Mouse (Mus musculus) adrenal gland (tissue): ENCODE measurements at regions not wholly inside any gene's neighbourhood (a gene's known extent, or its start where the extent isn't known, plus 50 kb on each side); places are given as distances from the start of the nearest gene placed in this dataset.

ENCODE experiments used
- intact Hi-C: fragments of 180-260 bp; cut with DNase I; formaldehyde crosslinking; loops from one replicate; pipeline ENCODE4 v1.15.1; 2025

DNA sequence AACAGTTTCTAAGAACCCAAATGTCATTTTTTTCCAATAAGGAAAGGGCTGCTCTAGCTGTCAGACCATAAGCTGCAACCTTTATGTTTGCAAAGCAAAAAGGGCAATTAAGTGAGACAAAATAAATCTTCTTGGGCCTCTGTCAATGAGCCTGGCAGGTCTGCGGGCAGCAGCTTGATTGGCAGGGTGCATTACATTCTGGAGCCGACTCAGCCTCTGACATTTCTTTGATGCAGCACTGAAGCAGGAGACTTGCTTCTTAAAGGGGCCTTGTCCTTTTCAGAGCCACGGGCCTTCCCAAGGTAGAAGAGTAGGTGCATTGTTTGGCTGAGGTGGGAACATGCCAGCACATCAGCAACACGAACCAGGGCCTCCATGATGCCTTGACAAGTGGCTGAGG lies 190.2 kb upstream of the Kdm8 start:
- intact Hi-C loops: no loop called here

DNA sequence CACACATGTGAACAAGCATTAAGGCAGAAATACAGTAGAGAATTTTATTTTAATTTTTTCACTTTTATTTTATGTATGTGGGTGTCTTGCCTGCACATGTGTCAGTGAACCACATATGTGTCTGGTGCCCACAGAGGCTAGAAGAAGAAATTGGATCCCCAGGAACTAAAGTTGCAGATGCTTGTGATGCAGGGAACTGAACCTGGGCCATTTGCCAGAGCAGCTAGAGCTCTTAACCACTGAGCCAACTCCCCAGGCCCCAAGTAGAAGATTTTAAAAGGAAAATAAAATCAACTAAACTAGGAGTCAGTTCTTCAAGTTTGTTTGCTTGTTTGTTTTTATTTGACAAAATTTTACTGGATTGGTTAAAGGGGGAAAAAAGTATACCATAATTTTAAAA lies 185.5 kb upstream of the Kdm8 start:
- intact Hi-C loops: no loop called here

- intact Hi-C loops: no loop called here
Measured at GRCm38 (mm10) chr7:125262133-125262532, 182.3 kb upstream of the Kdm8 start.

- intact Hi-C loops: no loop called here
Measured at GRCm38 (mm10) chr7:125262672-125263365, 181.7 kb upstream of the Kdm8 start.

GRCm38 (mm10) chr7:125263756-125264155 lies 180.7 kb upstream of the Kdm8 start:
- intact Hi-C loops: no loop called here

DNA sequence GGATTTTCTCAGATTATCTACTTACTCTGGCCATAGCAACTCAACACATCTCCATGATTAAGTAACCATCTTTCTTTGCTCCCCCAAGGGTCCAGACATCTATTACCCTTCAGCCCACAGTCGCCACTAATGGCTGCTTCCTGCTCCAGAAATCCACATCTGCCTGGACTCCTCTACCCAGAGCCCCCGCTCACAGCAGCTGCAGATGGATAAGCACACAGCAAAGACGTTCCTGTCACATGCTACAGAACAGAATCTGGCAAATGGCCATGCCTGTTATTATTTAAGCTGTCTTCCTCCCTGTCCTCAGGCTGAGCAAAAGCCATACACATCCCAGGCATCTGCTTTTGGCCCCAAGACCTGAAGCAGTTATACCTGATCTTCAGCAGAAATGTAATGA lies 173.8 kb upstream of the Kdm8 start:
- intact Hi-C loops: no loop called here

GRCm38 (mm10) chr7:125271356-125271755 lies 173.1 kb upstream of the Kdm8 start:
- intact Hi-C loops: no loop called here

DNA sequence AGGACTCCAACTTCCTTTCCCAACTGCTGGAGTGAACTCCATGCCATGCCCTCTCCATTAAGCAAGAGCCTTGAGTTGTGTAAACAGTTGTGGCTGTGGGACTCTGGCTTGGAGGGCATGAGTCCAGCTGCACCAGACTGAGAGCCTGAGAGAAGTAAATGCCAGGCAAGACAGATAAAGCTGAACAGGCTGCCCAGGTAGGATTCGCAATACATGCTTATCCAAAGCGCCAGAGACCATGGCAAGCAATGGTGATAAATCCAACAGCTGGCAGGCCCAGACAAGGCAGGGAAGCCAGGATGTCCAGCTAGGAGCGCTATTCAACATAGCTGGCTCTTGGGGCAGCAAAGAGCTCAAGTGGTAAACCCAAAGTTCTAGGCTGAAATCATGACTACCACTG lies 163.1 kb upstream of the Kdm8 start:
- intact Hi-C loops: no loop called here

- intact Hi-C loops: no loop called here
Measured at GRCm38 (mm10) chr7:125295226-125295625, 149.2 kb upstream of the Kdm8 start.

DNA sequence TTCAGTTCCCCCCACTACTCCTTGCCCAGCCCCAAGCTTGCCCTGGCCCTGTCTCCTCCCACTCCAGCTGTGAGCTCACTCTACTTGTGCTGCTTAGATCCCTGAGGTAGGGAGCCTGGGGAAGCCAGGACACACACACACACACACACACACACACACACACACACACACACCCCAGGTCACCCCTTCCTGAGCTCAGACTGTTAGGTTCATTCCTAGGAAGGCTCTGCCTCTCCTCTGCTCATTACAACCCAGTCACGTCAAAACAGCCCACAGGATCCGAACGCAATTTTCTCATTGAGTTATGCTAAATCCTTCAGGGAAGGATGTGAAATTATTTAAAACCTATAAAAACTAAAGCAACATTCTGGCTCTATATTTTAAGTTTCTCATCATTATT lies 136.0 kb upstream of the Kdm8 start:
- intact Hi-C loops: no loop called here

DNA sequence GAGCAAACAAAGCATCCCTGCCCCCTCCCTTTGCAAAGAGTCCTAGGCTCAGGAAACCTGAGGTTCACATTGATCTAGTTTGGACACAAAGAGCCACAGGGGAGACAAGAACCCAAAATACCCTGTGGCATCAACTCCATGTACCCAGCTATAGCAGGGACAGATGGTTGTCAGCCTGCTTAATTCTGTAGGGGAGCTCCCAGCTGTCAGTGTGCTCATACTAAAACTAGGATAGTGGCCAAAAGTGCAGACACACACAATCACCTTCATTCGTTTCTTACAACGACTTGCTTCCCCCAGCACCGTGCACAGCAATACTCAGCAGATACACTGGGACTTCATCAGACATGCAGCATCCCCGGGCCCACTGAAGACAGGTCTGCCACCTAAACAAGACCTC lies 133.5 kb upstream of the Kdm8 start:
- intact Hi-C loops: no loop called here

- intact Hi-C loops: no loop called here
Measured at GRCm38 (mm10) chr7:125313604-125314003, 130.9 kb upstream of the Kdm8 start.

- intact Hi-C loops: no loop called here
Measured at GRCm38 (mm10) chr7:125334769-125335168, 109.7 kb upstream of the Kdm8 start.

- intact Hi-C loops: no loop called here
Measured at GRCm38 (mm10) chr7:125335586-125336165, 108.8 kb upstream of the Kdm8 start.

GRCm38 (mm10) chr7:125336826-125337225 lies 107.7 kb upstream of the Kdm8 start:
- intact Hi-C loops: no loop called here

DNA sequence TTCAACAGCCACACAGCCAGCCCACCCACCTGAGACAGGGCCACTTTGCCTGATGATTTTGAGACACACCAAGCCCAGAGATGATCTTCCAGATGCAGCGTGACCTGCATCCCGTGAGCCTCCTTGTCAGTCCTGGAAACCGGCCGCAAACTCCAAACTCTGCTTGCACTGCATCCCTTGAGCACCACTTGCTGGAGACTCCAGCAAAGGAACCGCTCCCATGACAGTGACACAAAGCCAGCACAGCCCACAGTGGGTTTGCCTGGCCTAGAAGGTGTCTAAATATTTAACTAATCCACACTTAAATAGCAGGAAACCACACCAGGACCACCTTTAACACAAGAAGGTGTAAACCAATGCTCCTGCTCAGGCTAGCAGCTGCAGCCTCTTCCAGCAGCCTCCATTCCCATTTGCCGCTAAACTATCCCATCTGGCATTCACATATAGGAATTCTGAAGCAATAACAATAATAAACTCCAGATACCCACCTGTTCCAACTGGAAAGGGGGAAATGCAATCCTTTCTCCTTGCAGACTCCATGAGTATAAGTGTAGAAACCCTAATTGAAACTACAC lies 106.2 kb upstream of the Kdm8 start:
- intact Hi-C loops: no loop called here

GRCm38 (mm10) chr7:125340326-125340905 lies 104.1 kb upstream of the Kdm8 start:
- intact Hi-C loops: no loop called here

DNA sequence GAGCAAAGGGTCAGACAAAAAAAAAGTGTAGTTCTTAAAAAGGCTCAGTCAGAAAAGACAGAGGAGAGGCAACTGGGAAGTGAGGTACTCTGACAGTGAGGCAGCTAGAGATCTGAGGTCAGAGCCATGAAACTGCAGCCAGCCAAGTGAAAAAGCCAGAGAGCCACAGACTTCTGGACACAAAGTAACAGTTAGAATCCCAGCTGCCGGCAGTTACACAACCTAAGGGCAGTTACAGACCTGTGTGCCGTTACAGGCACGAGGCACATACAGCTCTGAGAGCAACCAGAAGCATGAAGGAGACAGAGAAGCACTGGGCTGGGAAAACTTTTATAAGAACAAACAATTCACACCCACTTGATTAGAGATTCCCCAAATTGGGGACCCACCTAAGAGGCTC lies 94.9 kb upstream of the Kdm8 start:
- intact Hi-C loops: no loop called here

GRCm38 (mm10) chr7:125354211-125354610 lies 90.3 kb upstream of the Kdm8 start:
- intact Hi-C loops: no loop called here

DNA sequence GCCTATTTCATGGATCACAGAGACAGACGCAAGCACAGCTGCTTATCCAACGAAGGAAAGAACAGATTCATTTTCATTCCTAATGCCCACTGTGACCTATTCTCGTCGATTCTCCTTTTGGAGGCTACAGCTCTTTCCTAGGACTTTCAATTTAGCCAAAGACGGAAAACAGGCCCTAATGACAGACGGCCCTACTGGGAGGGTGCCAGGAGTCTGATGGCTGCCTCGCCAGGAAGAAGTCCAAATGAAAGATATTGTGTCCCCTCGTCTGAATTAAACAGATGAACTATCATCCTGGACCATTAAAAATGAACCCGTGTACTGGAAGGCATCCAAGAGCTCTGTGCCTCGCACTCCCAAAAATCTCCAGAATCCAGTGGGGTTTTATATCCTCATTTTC lies 89.5 kb upstream of the Kdm8 start:
- intact Hi-C loops: no loop called here

DNA sequence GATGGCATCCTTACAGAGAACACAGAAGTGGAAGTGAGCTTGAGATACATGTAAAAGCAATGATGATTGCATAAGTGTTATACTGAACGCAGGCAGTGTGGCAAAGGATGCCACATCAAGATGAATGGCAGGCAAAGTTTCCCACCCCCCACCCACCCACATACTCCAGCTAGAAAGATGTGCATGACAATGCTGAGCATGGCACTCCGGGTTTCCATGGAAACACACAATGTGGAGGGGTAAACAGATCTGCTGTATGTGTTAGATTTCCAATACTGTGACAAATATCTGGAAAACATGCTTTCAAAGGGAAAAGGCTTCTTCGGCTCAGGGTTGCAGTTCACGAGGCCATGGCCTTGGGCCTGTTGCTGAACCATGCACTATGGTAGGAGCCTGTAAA lies 86.5 kb upstream of the Kdm8 start:
- intact Hi-C loops: no loop called here

DNA sequence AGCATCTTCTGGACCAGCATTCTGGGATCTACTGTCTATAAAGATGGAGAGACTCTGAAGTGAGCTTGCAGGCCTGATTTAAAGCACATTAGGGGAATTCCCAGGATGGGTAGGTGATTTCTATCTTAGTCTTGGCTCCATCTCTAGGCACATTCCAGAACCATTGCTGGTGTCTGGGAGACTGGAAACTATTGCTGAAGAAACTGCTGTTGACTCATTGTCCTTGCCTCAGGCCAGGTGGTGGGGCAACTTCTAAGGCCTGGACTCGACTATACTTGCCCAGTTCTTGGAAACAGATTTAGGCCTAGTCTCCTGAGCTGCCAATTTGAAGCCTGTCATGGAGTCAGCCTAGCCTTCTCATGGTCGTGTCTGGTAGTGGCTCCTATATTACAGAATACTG lies 61.5 kb upstream of the Kdm8 start:
- intact Hi-C loops: no loop called here

DNA sequence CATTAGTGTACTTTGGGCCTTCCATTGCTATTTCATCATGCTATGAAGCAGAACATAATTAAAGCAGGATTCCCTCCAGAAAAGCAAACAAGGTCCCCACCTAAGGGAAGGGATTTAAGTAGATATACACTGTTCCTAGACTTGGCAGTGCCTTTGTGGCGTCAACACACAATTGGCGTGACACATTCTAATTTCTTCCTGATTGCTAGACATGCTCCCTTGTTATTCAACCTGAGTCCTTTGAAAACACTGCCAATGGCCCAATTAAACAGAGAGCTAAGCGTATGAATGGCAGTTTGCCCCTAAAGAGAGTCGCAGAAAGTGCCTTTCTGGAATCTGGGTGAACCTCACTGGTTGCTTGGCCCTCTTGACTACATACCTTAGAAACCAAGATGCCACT lies 60.3 kb upstream of the Kdm8 start:
- intact Hi-C loops: no loop called here
